ENCODE assay signal across 15 mouse cellular contexts in the genomic region with DNA sequence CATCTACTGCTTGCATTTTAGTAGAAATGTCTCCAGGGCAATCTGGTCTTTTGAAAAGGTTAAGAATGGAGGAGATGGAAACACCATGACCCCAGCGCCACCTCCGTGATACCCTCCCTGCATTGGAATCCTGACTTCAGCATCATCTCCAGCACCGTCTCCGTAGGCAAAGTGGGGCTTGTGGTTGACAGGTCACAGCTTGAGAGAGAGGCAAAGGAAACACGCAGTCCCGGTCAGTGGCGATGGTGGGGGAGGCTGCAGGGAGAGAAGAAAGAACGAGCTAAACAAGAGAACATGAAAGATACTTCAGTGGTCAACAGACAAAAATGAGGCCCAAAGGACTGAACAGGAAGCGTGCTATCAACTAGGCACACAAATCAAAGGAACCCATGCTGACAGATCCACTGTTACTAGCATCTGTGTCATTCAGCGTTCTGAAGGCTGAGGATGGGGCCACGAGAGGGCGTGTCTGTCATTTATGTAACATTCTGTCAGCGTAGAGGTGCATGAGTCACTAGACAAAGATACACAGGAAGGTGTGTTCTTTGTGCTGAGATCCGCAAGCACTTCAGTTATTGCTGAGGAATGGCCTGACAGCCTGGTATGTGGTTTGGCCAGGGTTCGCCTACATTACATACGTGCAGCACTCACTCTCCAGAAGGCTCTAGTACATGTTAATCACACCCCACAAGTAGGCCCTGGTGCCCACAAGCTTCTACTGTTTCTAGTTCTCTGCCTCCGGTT. TPM values are rescaled to one million over a fixed set of nuclear protein-coding genes. Genes with fewer than 3 reads are reported as not detected.
A peak's percentile ranks its signal among the peaks of the same experiment; 100 is the strongest.
DNase-seq lines count a peak whose midpoint lies in the region; ATAC-seq and TF ChIP-seq lines count a peak whose summit lies in the region.
"Had no signal": no experiment of that assay in that cellular context is flagged by ENCODE, and none has a peak within 500 bp of the region (broad histone marks: within the 10 kb centered on the region; RNA-seq: fewer than 3 reads in every experiment).

No protein-coding gene starts in this region.

- H3K9me3 ChIP-seq in kidney, postnatal 0 days (replicated peaks; ENCODE audit: low read length) = no peaks in the 10 kb centered on the region
- H3K9me3 ChIP-seq in kidney, embryonic 15.5 days (replicated peaks) = no peaks in the 10 kb centered on the region
- no peaks in the 10 kb centered on the region for H3K9me3 ChIP-seq in embryonic facial prominence, embryonic 14.5 days (ENCODE audit: control insufficient read depth, low read length)
- no peaks in the 10 kb centered on the region for H3K9me3 ChIP-seq in lung, postnatal 0 days (ENCODE audit: low read length)
- H3K9me3 ChIP-seq: midbrain, embryonic 12.5 days had no signal

- DNase-seq in kidney, postnatal 0 days (ENCODE audit: low spot score) = peak; percentile 13
- peak; percentile 75 for DNase-seq in embryonic facial prominence, embryonic 14.5 days (ENCODE audit: low spot score)
- DNase-seq in lung, postnatal 0 days (ENCODE audit: low spot score) = peak; percentile 93
- DNase-seq in urinary bladder, postnatal 14 days (ENCODE audit: low spot score) = peak; percentile 78
- no peak for DNase-seq in gastrocnemius, postnatal 25 days
- no peak for DNase-seq in left cerebral cortex, postnatal 36 days (ENCODE audit: low spot score in 2 of 2)
- DNase-seq: cerebellum, postnatal 25 days; gastrocnemius, postnatal 36 days; heart, postnatal 36 days; kidney, adult 11 months had no signal

- H3K27me3 ChIP-seq in kidney, postnatal 0 days (ENCODE audit: insufficient read depth, low read length) = no peaks in the 10 kb centered on the region
- H3K27me3 ChIP-seq in kidney, embryonic 15.5 days = no peaks in the 10 kb centered on the region
- no peaks in the 10 kb centered on the region for H3K27me3 ChIP-seq in embryonic facial prominence, embryonic 14.5 days (replicated peaks; ENCODE audit: control insufficient read depth, insufficient read depth, low read length)
- no peaks in the 10 kb centered on the region for H3K27me3 ChIP-seq in lung, postnatal 0 days (replicated peaks; ENCODE audit: insufficient read depth, low read length)
- H3K27me3 ChIP-seq: midbrain, embryonic 12.5 days had no signal

- intact Hi-C loops in left cerebral cortex, postnatal 36 days (cut with DNase I) = no loop called here

- H3K4me1 ChIP-seq in kidney, postnatal 0 days (replicated peaks; ENCODE audit: insufficient read depth, low read length) = no peaks in the 10 kb centered on the region
- H3K4me1 ChIP-seq in kidney, embryonic 15.5 days = peaks cover 5% of the 10 kb centered on the region; the same call in 1 of the 2 replicates
- no peaks in the 10 kb centered on the region for H3K4me1 ChIP-seq in embryonic facial prominence, embryonic 14.5 days (ENCODE audit: control insufficient read depth, insufficient read depth, low read length)
- no peaks in the 10 kb centered on the region; the same call in 1 of the 2 replicates for H3K4me1 ChIP-seq in lung, postnatal 0 days (ENCODE audit: insufficient read depth, low read depth, low read length)
- H3K4me1 ChIP-seq: midbrain, embryonic 12.5 days had no signal

- no peak overlapping the region for H3K9ac ChIP-seq in kidney, postnatal 0 days (ENCODE audit: low read depth, low read length)
- H3K9ac ChIP-seq in kidney, embryonic 15.5 days = no peak overlapping the region
- H3K9ac ChIP-seq in embryonic facial prominence, embryonic 14.5 days (ENCODE audit: low read depth, low read length) = no peak overlapping the region
- H3K9ac ChIP-seq in lung, postnatal 0 days (replicated peaks; ENCODE audit: low read depth) = no peak overlapping the region
- H3K9ac ChIP-seq: midbrain, embryonic 12.5 days had no signal

- H3K4me2 ChIP-seq in kidney, postnatal 0 days (ENCODE audit: low read length) = no peak overlapping the region
- no peak overlapping the region for H3K4me2 ChIP-seq in kidney, embryonic 15.5 days
- H3K4me2 ChIP-seq in embryonic facial prominence, embryonic 14.5 days (ENCODE audit: low read depth, low read length) = no peak overlapping the region
- H3K4me2 ChIP-seq in lung, postnatal 0 days (replicated peaks; ENCODE audit: low read depth, low read length) = no peak overlapping the region
- H3K4me2 ChIP-seq: midbrain, embryonic 12.5 days had no signal

- H3K4me3 ChIP-seq in kidney, postnatal 0 days (replicated peaks; ENCODE audit: low read depth, low read length) = no peak overlapping the region
- no peak overlapping the region for H3K4me3 ChIP-seq in kidney, embryonic 15.5 days (replicated peaks)
- no peak overlapping the region for H3K4me3 ChIP-seq in embryonic facial prominence, embryonic 14.5 days (ENCODE audit: low read depth, low read length)
- no peak overlapping the region for H3K4me3 ChIP-seq in lung, postnatal 0 days (ENCODE audit: low read depth, low read length)
- H3K4me3 ChIP-seq: midbrain, embryonic 12.5 days had no signal

- peak; percentile 92 for TF ChIP-seq EP300 in lung, postnatal 0 days (IDR thresholded peaks at IDR 0.05)

- no peaks in the 10 kb centered on the region for H3K36me3 ChIP-seq in kidney, postnatal 0 days (ENCODE audit: insufficient read depth, low read length)
- no peaks in the 10 kb centered on the region for H3K36me3 ChIP-seq in kidney, embryonic 15.5 days
- no peaks in the 10 kb centered on the region for H3K36me3 ChIP-seq in embryonic facial prominence, embryonic 14.5 days (ENCODE audit: control insufficient read depth, insufficient read depth, low read length)
- no peaks in the 10 kb centered on the region for H3K36me3 ChIP-seq in lung, postnatal 0 days (ENCODE audit: insufficient read depth, low read length)
- H3K36me3 ChIP-seq: midbrain, embryonic 12.5 days had no signal

- no peak for TF ChIP-seq CTCF in kidney, postnatal 0 days (IDR thresholded peaks at IDR 0.05; ENCODE audit: low read depth)
- TF ChIP-seq CTCF in lung, postnatal 0 days (IDR thresholded peaks at IDR 0.05) = peak; percentile 55

- no peak for ATAC-seq in kidney, postnatal 0 days (replicated peaks; ENCODE audit: low FRiP score, low read depth)
- ATAC-seq in kidney, embryonic 15.5 days (replicated peaks; ENCODE audit: low FRiP score) = no peak
- peak; percentile 44; the same call in 1 of the 2 replicates for ATAC-seq in embryonic facial prominence, embryonic 14.5 days (ENCODE audit: low read depth)
- peak; percentile 98 for ATAC-seq in lung, postnatal 0 days
- ATAC-seq in erythroblast, adult 5-6 weeks (replicated peaks; ENCODE audit: low FRiP score, poor library complexity, severe bottlenecking) = no peak

- 60% methylated on average over 17 of the region's 17 CpGs for WGBS in kidney, postnatal 0 days
- 63% methylated on average over 17 of the region's 17 CpGs for WGBS in kidney, embryonic 15.5 days
- 64% methylated on average over 17 of the region's 17 CpGs for WGBS in embryonic facial prominence, embryonic 14.5 days
- WGBS in lung, postnatal 0 days = 48% methylated on average over 17 of the region's 17 CpGs

- no peak overlapping the region for H3K27ac ChIP-seq in kidney, postnatal 0 days
- no peak overlapping the region for H3K27ac ChIP-seq in kidney, embryonic 15.5 days
- H3K27ac ChIP-seq in embryonic facial prominence, embryonic 14.5 days (replicated peaks; ENCODE audit: low read depth, low read length) = peak overlapping the region; percentile 40; the same call in 1 of the 2 replicates
- peak overlapping the region; percentile 75 for H3K27ac ChIP-seq in lung, postnatal 0 days (ENCODE audit: low read length)
- H3K27ac ChIP-seq: midbrain, embryonic 12.5 days had no signal

RNA-seq across cellular contexts. Expression of gene Krt31, which starts 17.1 kb away (rescaled TPM):
- polyA plus RNA-seq in kidney, postnatal 0 days (2015; fragmentation: Nextera tagmentation; extraction: Ambion mirVana) = not detected in 2 replicates
- polyA plus RNA-seq in kidney, embryonic 15.5 days (2015; fragmentation: Nextera tagmentation; extraction: Ambion mirVana) = not detected in 2 replicates
- polyA plus RNA-seq in embryonic facial prominence, embryonic 14.5 days (2014; fragmentation: Nextera tagmentation; extraction: Ambion mirVana) = 0.30 and 1.3 TPM in 2 replicates
- polyA plus RNA-seq in lung, postnatal 0 days (2015; fragmentation: Nextera tagmentation; extraction: Ambion mirVana) = not detected in 2 replicates
- not detected for total RNA-seq in gastrocnemius, postnatal 25 days (2021)
- not detected in 2 replicates for total RNA-seq in erythroblast, adult 5-6 weeks (2015; ENCODE audit: low replicate concordance)
- total RNA-seq in erythroblast, adult 5-6 weeks (2017; ENCODE audit: low replicate concordance) = not detected in 2 replicates
- not detected for total RNA-seq in left cerebral cortex, postnatal 36 days (2021)
- total RNA-seq: gastrocnemius, postnatal 36 days; heart, postnatal 36 days; liver, adult 2 months had no signal
- polyA plus RNA-seq: liver, adult 2 months; midbrain, embryonic 12.5 days; neural tube, embryonic 11.5 days had no signal

RNA-seq across cellular contexts. Expression of gene Krt32, which starts 20.6 kb away (rescaled TPM):
- not detected in 2 replicates for polyA plus RNA-seq in kidney, postnatal 0 days (2015; fragmentation: Nextera tagmentation; extraction: Ambion mirVana)
- polyA plus RNA-seq in kidney, embryonic 15.5 days (2015; fragmentation: Nextera tagmentation; extraction: Ambion mirVana) = not detected in 2 replicates
- 0.79 and 1.4 TPM in 2 replicates for polyA plus RNA-seq in embryonic facial prominence, embryonic 14.5 days (2014; fragmentation: Nextera tagmentation; extraction: Ambion mirVana)
- not detected in 2 replicates for polyA plus RNA-seq in lung, postnatal 0 days (2015; fragmentation: Nextera tagmentation; extraction: Ambion mirVana)
- total RNA-seq in gastrocnemius, postnatal 25 days (2021) = not detected
- total RNA-seq in erythroblast, adult 5-6 weeks (2015; ENCODE audit: low replicate concordance) = not detected in 2 replicates
- not detected in 2 replicates for total RNA-seq in erythroblast, adult 5-6 weeks (2017; ENCODE audit: low replicate concordance)
- total RNA-seq in left cerebral cortex, postnatal 36 days (2021) = not detected
- total RNA-seq: gastrocnemius, postnatal 36 days; heart, postnatal 36 days; liver, adult 2 months had no signal
- polyA plus RNA-seq: liver, adult 2 months; midbrain, embryonic 12.5 days; neural tube, embryonic 11.5 days had no signal

RNA-seq across cellular contexts. Expression of gene Krt34, which starts 26.1 kb away (rescaled TPM):
- not detected in 2 replicates for polyA plus RNA-seq in kidney, postnatal 0 days (2015; fragmentation: Nextera tagmentation; extraction: Ambion mirVana)
- polyA plus RNA-seq in kidney, embryonic 15.5 days (2015; fragmentation: Nextera tagmentation; extraction: Ambion mirVana) = not detected in 2 replicates
- 0.40 TPM in 1 of 2 replicates, not detected in the other for polyA plus RNA-seq in embryonic facial prominence, embryonic 14.5 days (2014; fragmentation: Nextera tagmentation; extraction: Ambion mirVana)
- 0.11 and 0.18 TPM in 2 replicates for polyA plus RNA-seq in lung, postnatal 0 days (2015; fragmentation: Nextera tagmentation; extraction: Ambion mirVana)
- total RNA-seq in gastrocnemius, postnatal 25 days (2021) = not detected
- not detected in 2 replicates for total RNA-seq in erythroblast, adult 5-6 weeks (2015; ENCODE audit: low replicate concordance)
- not detected in 2 replicates for total RNA-seq in erythroblast, adult 5-6 weeks (2017; ENCODE audit: low replicate concordance)
- not detected for total RNA-seq in left cerebral cortex, postnatal 36 days (2021)
- total RNA-seq: gastrocnemius, postnatal 36 days; heart, postnatal 36 days; liver, adult 2 months had no signal
- polyA plus RNA-seq: liver, adult 2 months; midbrain, embryonic 12.5 days; neural tube, embryonic 11.5 days had no signal

RNA-seq across cellular contexts. Expression of gene Krt35, which starts 28.6 kb away (rescaled TPM):
- not detected in 2 replicates for polyA plus RNA-seq in kidney, postnatal 0 days (2015; fragmentation: Nextera tagmentation; extraction: Ambion mirVana)
- polyA plus RNA-seq in kidney, embryonic 15.5 days (2015; fragmentation: Nextera tagmentation; extraction: Ambion mirVana) = not detected in 2 replicates
- polyA plus RNA-seq in embryonic facial prominence, embryonic 14.5 days (2014; fragmentation: Nextera tagmentation; extraction: Ambion mirVana) = 1.5 and 2.9 TPM in 2 replicates
- not detected in 2 replicates for polyA plus RNA-seq in lung, postnatal 0 days (2015; fragmentation: Nextera tagmentation; extraction: Ambion mirVana)
- total RNA-seq in gastrocnemius, postnatal 25 days (2021) = not detected
- not detected in 2 replicates for total RNA-seq in erythroblast, adult 5-6 weeks (2015; ENCODE audit: low replicate concordance)
- total RNA-seq in erythroblast, adult 5-6 weeks (2017; ENCODE audit: low replicate concordance) = not detected in 2 replicates
- total RNA-seq in left cerebral cortex, postnatal 36 days (2021) = not detected
- total RNA-seq: gastrocnemius, postnatal 36 days; heart, postnatal 36 days; liver, adult 2 months had no signal
- polyA plus RNA-seq: liver, adult 2 months; midbrain, embryonic 12.5 days; neural tube, embryonic 11.5 days had no signal

RNA-seq across cellular contexts. Expression of gene Krt33b, which starts 37.8 kb away (rescaled TPM):
- polyA plus RNA-seq in kidney, postnatal 0 days (2015; fragmentation: Nextera tagmentation; extraction: Ambion mirVana) = not detected in 2 replicates
- not detected in 2 replicates for polyA plus RNA-seq in kidney, embryonic 15.5 days (2015; fragmentation: Nextera tagmentation; extraction: Ambion mirVana)
- polyA plus RNA-seq in embryonic facial prominence, embryonic 14.5 days (2014; fragmentation: Nextera tagmentation; extraction: Ambion mirVana) = 0.96 and 1.3 TPM in 2 replicates
- 0.16 TPM in 1 of 2 replicates, not detected in the other for polyA plus RNA-seq in lung, postnatal 0 days (2015; fragmentation: Nextera tagmentation; extraction: Ambion mirVana)
- total RNA-seq in gastrocnemius, postnatal 25 days (2021) = not detected
- not detected in 2 replicates for total RNA-seq in erythroblast, adult 5-6 weeks (2015; ENCODE audit: low replicate concordance)
- not detected in 2 replicates for total RNA-seq in erythroblast, adult 5-6 weeks (2017; ENCODE audit: low replicate concordance)
- not detected for total RNA-seq in left cerebral cortex, postnatal 36 days (2021)
- total RNA-seq: gastrocnemius, postnatal 36 days; heart, postnatal 36 days; liver, adult 2 months had no signal
- polyA plus RNA-seq: liver, adult 2 months; midbrain, embryonic 12.5 days; neural tube, embryonic 11.5 days had no signal

Comparison
In these comparisons a context has a peak if more than half of its experiments do, and no peak if none do; other contexts are left out.
1. ATAC-seq: peak in embryonic facial prominence, embryonic 14.5 days (single experiment) and lung, postnatal 0 days (single experiment); none in kidney, postnatal 0 days (single experiment), kidney, embryonic 15.5 days (single experiment) and erythroblast, adult 5-6 weeks (single experiment).
2. DNase-seq: peak in kidney, postnatal 0 days (single experiment), embryonic facial prominence, embryonic 14.5 days (single experiment), lung, postnatal 0 days (single experiment) and urinary bladder, postnatal 14 days (single experiment); none in gastrocnemius, postnatal 25 days (single experiment) and left cerebral cortex, postnatal 36 days (0 of 2).
3. H3K27ac ChIP-seq: peak in embryonic facial prominence, embryonic 14.5 days (single experiment) and lung, postnatal 0 days (single experiment); none in kidney, postnatal 0 days (single experiment) and kidney, embryonic 15.5 days (single experiment).